Mouse (Mus musculus): ENCODE data around the gene Rgs3. TPM values are rescaled to one million over a fixed set of nuclear protein-coding genes. Genes with fewer than 3 reads are reported as not detected.

Rgs3 gene
- total RNA-seq, 2 experiments from 2014 or later, result 20.1 to 32.8 TPM

DNA sequence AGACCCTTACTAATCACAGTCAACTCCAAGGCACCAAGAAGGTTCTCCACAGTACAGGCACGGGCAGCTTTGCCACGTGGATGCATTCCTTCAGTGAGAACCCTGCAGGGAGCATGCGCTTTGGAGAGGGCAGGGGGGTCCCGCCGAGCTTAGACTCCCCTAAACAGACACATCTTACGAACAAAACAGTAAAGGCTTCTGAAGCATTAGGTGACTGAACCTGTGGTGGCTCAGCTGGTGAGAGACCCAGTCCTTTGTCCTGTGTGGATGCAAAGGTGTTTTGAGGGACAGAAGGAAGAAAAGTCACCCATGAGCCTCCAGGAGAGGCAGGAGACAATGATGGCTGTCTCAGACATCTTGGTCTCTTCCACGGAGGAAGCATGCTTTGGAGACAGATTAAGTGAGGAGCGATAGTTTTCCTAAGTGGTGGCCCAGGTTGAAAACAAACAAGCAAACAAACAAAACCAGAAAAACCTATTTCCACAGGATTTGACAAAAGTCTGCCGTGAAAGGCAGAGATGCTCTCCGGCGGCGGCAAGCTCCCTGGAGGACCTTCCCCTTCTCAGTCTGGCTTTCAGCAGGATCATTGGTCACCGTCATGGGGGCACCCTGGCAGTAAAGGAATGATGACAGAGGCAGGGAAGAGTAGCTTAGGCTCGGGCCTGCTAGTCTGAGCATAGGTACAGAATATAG, 100.4 kb downstream of the Rgs3 start:
- no peak for DNase-seq

GRCm38 (mm10) chr4:62660554-62660864, 100.9 kb downstream of the Rgs3 start:
- no peak for DNase-seq

- no peak for DNase-seq
Observed at GRCm38 (mm10) chr4:62661311-62661849, 101.7 kb downstream of the Rgs3 start.

- DNase-seq, result no peak
Observed at GRCm38 (mm10) chr4:62663348-62663747, 103.7 kb downstream of the Rgs3 start.

- no peak for DNase-seq
Observed at GRCm38 (mm10) chr4:62665842-62666241, 106.2 kb downstream of the Rgs3 start.

DNA sequence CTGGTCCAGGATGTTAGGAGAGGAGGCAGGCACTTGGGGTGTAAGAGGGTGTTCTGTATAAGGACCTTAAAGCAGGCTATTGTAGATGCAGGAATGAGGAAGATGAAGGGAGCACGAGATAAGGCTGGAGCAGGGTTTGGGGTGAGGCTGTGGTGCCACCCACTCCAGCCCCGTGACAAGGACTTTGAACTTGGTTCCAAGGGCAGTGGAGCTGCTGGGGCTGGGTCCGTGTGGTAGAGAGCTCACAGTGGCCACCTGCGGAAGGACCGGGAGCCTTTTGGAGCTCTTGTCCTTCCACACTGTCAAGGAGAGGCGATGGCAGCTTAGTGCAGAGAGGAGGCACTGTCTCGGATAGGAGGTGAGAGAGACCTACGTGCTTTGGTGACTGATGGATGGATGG, 109.0 kb downstream of the Rgs3 start:
- no peak for DNase-seq

GRCm38 (mm10) chr4:62669094-62670071, 109.7 kb downstream of the Rgs3 start:
- peak; percentile 53 for DNase-seq

GRCm38 (mm10) chr4:62673531-62674030, 113.9 kb downstream of the Rgs3 start:
- DNase-seq, result no peak

DNA sequence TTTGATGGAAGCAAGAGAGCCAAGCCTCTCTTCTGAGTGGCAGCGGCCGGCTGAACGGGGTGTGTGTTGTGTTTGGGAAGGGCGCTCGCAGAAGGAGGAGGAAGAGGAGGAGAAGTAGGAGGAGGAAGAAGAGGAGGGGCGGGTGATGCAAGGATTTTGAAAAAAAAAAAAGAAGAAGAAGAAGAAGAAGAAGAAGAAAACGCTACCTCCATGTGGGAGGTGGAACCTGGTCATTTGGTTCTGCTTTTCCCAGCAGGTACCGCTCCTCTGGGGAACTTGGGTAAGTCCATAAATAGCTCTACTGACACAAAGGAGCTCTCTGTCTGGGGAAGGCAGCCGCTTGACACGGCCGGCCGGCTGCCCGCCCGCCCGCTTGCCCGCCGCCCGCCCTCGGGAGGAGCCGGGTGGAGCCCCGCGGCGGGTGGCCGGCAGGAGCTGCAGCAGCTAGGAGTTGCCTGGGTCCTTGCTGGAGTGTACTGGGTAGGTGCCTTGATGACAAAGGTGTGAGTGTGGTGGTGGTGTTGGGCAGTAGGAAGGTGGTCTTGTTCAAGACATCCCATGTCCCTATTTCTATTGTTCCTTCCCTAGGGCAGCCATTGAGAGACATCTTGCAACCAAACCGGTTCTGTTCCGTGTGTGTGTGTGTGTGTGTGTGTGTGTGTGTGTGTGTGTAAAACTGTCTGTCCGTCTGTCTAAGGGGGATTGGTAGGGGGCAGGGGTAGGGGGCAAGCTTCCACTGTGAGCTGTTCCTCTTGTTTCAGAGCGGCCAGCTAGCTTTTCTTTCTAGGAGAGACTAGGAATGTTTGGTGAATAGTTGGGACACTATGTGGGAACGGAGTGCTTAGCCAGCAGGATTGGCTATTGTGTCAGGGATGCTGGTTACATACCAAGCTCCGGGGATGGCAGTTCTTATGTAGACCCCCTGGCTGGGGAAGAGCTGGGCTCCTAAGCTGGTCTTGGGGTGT, 114.7 kb downstream of the Rgs3 start:
- peak; percentile 35 for DNase-seq

DNA sequence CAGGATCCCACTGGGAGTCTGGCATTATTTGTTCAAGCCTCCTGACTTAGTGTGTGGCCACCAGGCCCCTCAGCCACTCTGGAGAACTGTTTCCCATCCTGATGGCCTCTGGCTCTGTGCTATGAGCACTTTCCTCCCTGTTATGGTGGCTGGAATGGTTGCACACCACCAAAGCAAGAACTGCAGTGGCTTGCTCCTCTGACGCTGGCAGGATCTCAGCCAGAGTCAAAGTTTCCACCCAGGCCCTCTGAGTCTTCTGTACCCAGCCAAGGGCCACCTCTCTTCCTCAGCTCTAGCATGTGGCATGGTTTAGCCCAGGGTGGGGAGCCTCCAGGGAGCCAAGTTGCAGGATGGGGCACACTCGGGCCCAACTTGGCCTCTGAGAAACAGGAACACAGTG, 115.7 kb downstream of the Rgs3 start:
- no peak for DNase-seq

GRCm38 (mm10) chr4:62677047-62677737, 117.5 kb downstream of the Rgs3 start:
- no peak for DNase-seq

- no peak for DNase-seq
Observed at GRCm38 (mm10) chr4:62679157-62679556, 119.5 kb downstream of the Rgs3 start.

- DNase-seq, result no peak
Observed at GRCm38 (mm10) chr4:62681467-62681866, 121.8 kb downstream of the Rgs3 start.

DNA sequence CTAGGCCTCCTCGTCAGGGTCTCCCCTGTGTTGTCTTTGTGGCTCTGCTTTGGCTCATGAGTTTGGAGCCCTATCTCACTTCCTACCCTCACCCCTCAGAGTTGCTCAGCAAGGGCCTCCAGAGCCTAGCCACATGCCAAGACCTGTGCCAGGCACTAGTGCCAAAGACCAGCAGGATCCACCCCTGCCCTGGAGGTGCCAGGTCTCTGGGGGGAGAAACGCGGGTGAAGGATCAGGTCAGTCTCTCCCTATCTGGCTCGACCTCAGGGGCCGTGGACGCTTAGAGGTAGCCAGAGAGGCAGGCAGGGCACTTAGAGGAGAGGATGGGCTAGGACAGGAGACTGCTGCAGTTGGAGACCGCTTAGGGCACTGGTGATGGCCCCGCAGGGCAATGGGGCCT, 122.7 kb downstream of the Rgs3 start:
- no peak for DNase-seq

DNA sequence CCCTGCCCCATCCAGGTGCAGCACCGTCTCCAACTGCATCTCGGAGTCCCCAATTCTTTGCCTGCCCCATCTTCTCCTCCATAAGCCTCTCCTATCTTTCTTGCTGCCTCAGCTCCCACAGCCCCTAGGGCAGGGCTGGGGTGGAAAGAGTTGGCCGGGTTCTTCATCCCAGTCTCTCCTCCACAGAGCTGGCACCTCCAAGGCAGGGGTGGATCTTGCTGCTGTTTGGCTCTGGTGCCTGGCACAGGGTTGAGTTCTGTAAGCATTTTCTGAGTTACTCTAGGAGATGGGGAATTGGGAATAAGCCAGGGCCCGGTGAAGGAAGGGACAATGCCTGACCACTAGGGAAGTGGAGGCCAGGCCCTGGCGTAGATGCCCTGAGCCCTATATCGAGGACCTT, 123.5 kb downstream of the Rgs3 start:
- DNase-seq, result no peak

GRCm38 (mm10) chr4:62684351-62684750, 124.7 kb downstream of the Rgs3 start:
- no peak for DNase-seq

- DNase-seq, result no peak
Observed at GRCm38 (mm10) chr4:62685268-62685667, 125.6 kb downstream of the Rgs3 start.

- no peak for DNase-seq
Observed at GRCm38 (mm10) chr4:62686769-62687168, 127.1 kb downstream of the Rgs3 start.

DNA sequence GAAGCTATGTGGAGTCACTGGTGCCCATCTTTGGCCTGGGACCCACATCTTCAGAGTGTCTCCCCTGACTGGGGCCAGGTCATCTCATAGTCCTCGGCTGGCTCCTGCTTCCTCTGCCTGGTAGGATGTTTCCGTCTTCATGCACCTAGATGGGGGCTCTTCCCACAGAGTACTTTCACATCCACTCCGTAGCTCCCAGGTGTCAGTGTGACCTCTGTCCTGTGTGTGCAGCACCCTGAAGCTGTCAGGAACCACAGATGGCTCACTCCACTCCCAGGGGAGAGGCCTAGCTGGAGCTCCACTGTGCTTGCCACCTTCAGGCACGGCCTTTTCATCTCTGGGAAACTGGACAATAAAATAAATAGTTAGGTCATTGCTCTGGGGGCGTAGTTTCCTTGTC, 128.5 kb downstream of the Rgs3 start:
- DNase-seq, result no peak

GRCm38 (mm10) chr4:62690997-62691396, 131.3 kb downstream of the Rgs3 start:
- DNase-seq, result no peak

GRCm38 (mm10) chr4:62691625-62692024, 132.0 kb downstream of the Rgs3 start:
- no peak for DNase-seq

Data from gastrocnemius, postnatal 10 days (tissue).